Comparison of ENCODE assay signal across 15 mouse cellular contexts in the genomic region with DNA sequence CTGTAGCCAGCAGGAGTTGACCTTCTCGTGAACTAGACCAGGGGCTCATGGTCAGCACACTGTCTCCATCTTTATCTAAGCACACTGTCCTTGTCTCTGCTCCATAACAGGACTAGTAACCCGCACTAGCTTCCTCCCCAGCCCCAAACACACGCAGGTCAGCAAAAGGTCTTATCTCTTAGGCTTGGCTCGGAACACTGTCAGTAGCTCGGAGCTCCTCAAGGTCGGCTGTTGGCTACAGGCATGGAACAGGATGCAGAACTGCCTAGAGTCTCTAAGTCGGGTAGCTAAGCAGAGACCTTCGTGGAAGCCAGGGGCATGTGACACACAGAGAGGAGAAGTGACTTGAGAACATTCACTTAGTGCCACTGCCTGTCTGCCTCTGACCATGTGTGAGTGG. TPM values are rescaled to one million over a fixed set of nuclear protein-coding genes. Genes with fewer than 3 reads are reported as not detected.
A peak's percentile ranks its signal among the peaks of the same experiment; 100 is the strongest.
DNase-seq lines count a peak whose midpoint lies in the region; ATAC-seq lines count a peak whose summit lies in the region.
"Had no signal": no experiment of that assay in that cellular context is flagged by ENCODE, and none has a peak within 500 bp of the region (broad histone marks: within the 10 kb centered on the region; RNA-seq: fewer than 3 reads in every experiment).

No protein-coding gene starts in this region.

- WGBS in embryonic facial prominence, embryonic 13.5 days = 90% methylated on average over 8 of the region's 8 CpGs
- WGBS in embryonic facial prominence, embryonic 10.5 days = 91% methylated on average over 8 of the region's 8 CpGs
- WGBS in kidney, embryonic 14.5 days = 88% methylated on average over 8 of the region's 8 CpGs
- 30% methylated on average over 8 of the region's 8 CpGs for WGBS in liver, embryonic 15.5 days (ENCODE audit: insufficient replicate concordance)
- 90% methylated on average over 8 of the region's 8 CpGs for WGBS in forebrain, embryonic 16.5 days

- peaks cover 79% of the 10 kb centered on the region for H3K36me3 ChIP-seq in embryonic facial prominence, embryonic 13.5 days
- H3K36me3 ChIP-seq in embryonic facial prominence, embryonic 10.5 days (replicated peaks) = peaks cover 73% of the 10 kb centered on the region
- H3K36me3 ChIP-seq in kidney, embryonic 14.5 days (ENCODE audit: control insufficient read depth, insufficient read depth, low read length) = peaks cover 51% of the 10 kb centered on the region
- H3K36me3 ChIP-seq in liver, embryonic 15.5 days (replicated peaks) = peaks cover 40% of the 10 kb centered on the region; the same call in 1 of the 2 replicates
- no peaks in the 10 kb centered on the region for H3K36me3 ChIP-seq in forebrain, embryonic 16.5 days (ENCODE audit: control insufficient read depth, insufficient read depth)

- 0 out of 2 replicates have a peak overlapping the region, but pooled peaks have one; percentile 14 for H3K27ac ChIP-seq in embryonic facial prominence, embryonic 13.5 days
- H3K27ac ChIP-seq in embryonic facial prominence, embryonic 10.5 days (replicated peaks) = no peak overlapping the region
- H3K27ac ChIP-seq in kidney, embryonic 14.5 days (ENCODE audit: low read depth, low read length) = no peak overlapping the region
- H3K27ac ChIP-seq in liver, embryonic 15.5 days (replicated peaks) = no peak overlapping the region
- no peak overlapping the region for H3K27ac ChIP-seq in forebrain, embryonic 16.5 days (ENCODE audit: low read length)
- H3K27ac ChIP-seq: left cerebral cortex, adult 2 months; limb, embryonic 13.5 days had no signal

- peaks cover 38% of the 10 kb centered on the region for H3K4me1 ChIP-seq in embryonic facial prominence, embryonic 13.5 days
- H3K4me1 ChIP-seq in embryonic facial prominence, embryonic 10.5 days = peaks cover 34% of the 10 kb centered on the region
- H3K4me1 ChIP-seq in kidney, embryonic 14.5 days (ENCODE audit: control insufficient read depth, insufficient read depth, low read length) = peaks cover 18% of the 10 kb centered on the region
- peaks cover 57% of the 10 kb centered on the region for H3K4me1 ChIP-seq in liver, embryonic 15.5 days (replicated peaks)
- no peaks in the 10 kb centered on the region for H3K4me1 ChIP-seq in forebrain, embryonic 16.5 days (replicated peaks; ENCODE audit: control insufficient read depth, insufficient read depth, low read length)

- no peak for DNase-seq in embryonic facial prominence, embryonic 10.5 days (ENCODE audit: low spot score)
- DNase-seq in kidney, adult 9 months = peak; percentile 19
- DNase-seq in adrenal gland, postnatal 36 days = peak; percentile 79 to 80
- DNase-seq in spleen, adult 12 weeks (ENCODE audit: low spot score) = no peak
- DNase-seq: cerebellum, adult 8-10 months; kidney, postnatal 4 days; right cerebral cortex, postnatal 4 days had no signal

- H3K9me3 ChIP-seq in embryonic facial prominence, embryonic 13.5 days = no peaks in the 10 kb centered on the region
- no peaks in the 10 kb centered on the region for H3K9me3 ChIP-seq in embryonic facial prominence, embryonic 10.5 days
- no peaks in the 10 kb centered on the region for H3K9me3 ChIP-seq in kidney, embryonic 14.5 days (ENCODE audit: control insufficient read depth, low read length)
- H3K9me3 ChIP-seq in liver, embryonic 15.5 days (replicated peaks) = no peaks in the 10 kb centered on the region
- no peaks in the 10 kb centered on the region for H3K9me3 ChIP-seq in forebrain, embryonic 16.5 days (ENCODE audit: control insufficient read depth, low read length)
- H3K9me3 ChIP-seq: limb, embryonic 13.5 days had no signal

- no peak for ATAC-seq in embryonic facial prominence, embryonic 13.5 days (ENCODE audit: insufficient number of reproducible peaks, insufficient read depth, low FRiP score, low TSS enrichment, low read depth)
- ATAC-seq in kidney, embryonic 14.5 days (ENCODE audit: low FRiP score, low TSS enrichment) = no peak
- peak; percentile 22; the same call in 1 of the 2 replicates for ATAC-seq in liver, embryonic 15.5 days (ENCODE audit: insufficient read depth)
- no peak for ATAC-seq in forebrain, embryonic 16.5 days

- H3K4me3 ChIP-seq in embryonic facial prominence, embryonic 13.5 days = no peak overlapping the region
- H3K4me3 ChIP-seq in embryonic facial prominence, embryonic 10.5 days = no peak overlapping the region
- no peak overlapping the region for H3K4me3 ChIP-seq in kidney, embryonic 14.5 days (ENCODE audit: low read length)
- no peak overlapping the region for H3K4me3 ChIP-seq in liver, embryonic 15.5 days (replicated peaks)
- no peak overlapping the region for H3K4me3 ChIP-seq in forebrain, embryonic 16.5 days (replicated peaks; ENCODE audit: low read length)
- H3K4me3 ChIP-seq: left cerebral cortex, adult 2 months; limb, embryonic 13.5 days had no signal

- H3K27me3 ChIP-seq in embryonic facial prominence, embryonic 13.5 days = no peaks in the 10 kb centered on the region
- no peaks in the 10 kb centered on the region for H3K27me3 ChIP-seq in embryonic facial prominence, embryonic 10.5 days (replicated peaks; ENCODE audit: low read depth, poor library complexity, severe bottlenecking)
- no peaks in the 10 kb centered on the region for H3K27me3 ChIP-seq in kidney, embryonic 14.5 days (ENCODE audit: control insufficient read depth, insufficient read depth, low read length)
- no peaks in the 10 kb centered on the region for H3K27me3 ChIP-seq in liver, embryonic 15.5 days
- no peaks in the 10 kb centered on the region for H3K27me3 ChIP-seq in forebrain, embryonic 16.5 days (replicated peaks; ENCODE audit: control insufficient read depth, insufficient read depth, low read length)
- H3K27me3 ChIP-seq: limb, embryonic 13.5 days had no signal

- no peak overlapping the region for H3K9ac ChIP-seq in embryonic facial prominence, embryonic 13.5 days
- H3K9ac ChIP-seq in kidney, embryonic 14.5 days (ENCODE audit: low read depth, low read length) = no peak overlapping the region
- no peak overlapping the region for H3K9ac ChIP-seq in liver, embryonic 15.5 days
- H3K9ac ChIP-seq in forebrain, embryonic 16.5 days (replicated peaks; ENCODE audit: low read depth, low read length) = no peak overlapping the region
- H3K9ac ChIP-seq: limb, embryonic 13.5 days had no signal

- H3K4me2 ChIP-seq in embryonic facial prominence, embryonic 13.5 days = no peak overlapping the region
- H3K4me2 ChIP-seq in kidney, embryonic 14.5 days (replicated peaks; ENCODE audit: low read depth, low read length) = no peak overlapping the region
- H3K4me2 ChIP-seq in liver, embryonic 15.5 days = no peak overlapping the region
- H3K4me2 ChIP-seq in forebrain, embryonic 16.5 days (ENCODE audit: low read length) = no peak overlapping the region
- H3K4me2 ChIP-seq: limb, embryonic 13.5 days had no signal

RNA-seq across cellular contexts. Expression of gene Ifitm5, which starts 1.9 kb away (rescaled TPM):
- 32.4 and 56.7 TPM in 2 replicates for polyA plus RNA-seq in embryonic facial prominence, embryonic 13.5 days (2015; fragmentation: Nextera tagmentation; extraction: Ambion mirVana)
- 2.9 and 3.8 TPM in 2 replicates for polyA plus RNA-seq in embryonic facial prominence, embryonic 10.5 days (2016; fragmentation: Nextera tagmentation; extraction: Ambion mirVana)
- polyA plus RNA-seq in kidney, embryonic 14.5 days (2014; fragmentation: Nextera tagmentation; extraction: Ambion mirVana) = 2.2 and 2.6 TPM in 2 replicates
- 1 to 10 TPM in 1 of 2 experiments, under 1 TPM in 1; 0.63 to 1.7 TPM for total RNA-seq in adrenal gland, postnatal 36 days (2021)
- polyA plus RNA-seq in liver, embryonic 15.5 days (2015; fragmentation: Nextera tagmentation; extraction: Ambion mirVana) = 0.39 and 0.68 TPM in 2 replicates
- polyA plus RNA-seq in forebrain, embryonic 16.5 days (2015; fragmentation: Nextera tagmentation; extraction: Ambion mirVana) = 0.38 and 2.1 TPM in 2 replicates
- total RNA-seq: left cerebral cortex, adult 2 months had no signal

RNA-seq across cellular contexts. Expression of gene Pgghg, which starts 7.0 kb away (rescaled TPM):
- 25.1 and 25.7 TPM in 2 replicates for polyA plus RNA-seq in embryonic facial prominence, embryonic 13.5 days (2015; fragmentation: Nextera tagmentation; extraction: Ambion mirVana)
- 13.5 and 14.3 TPM in 2 replicates for polyA plus RNA-seq in embryonic facial prominence, embryonic 10.5 days (2016; fragmentation: Nextera tagmentation; extraction: Ambion mirVana)
- 15.9 and 20.5 TPM in 2 replicates for polyA plus RNA-seq in kidney, embryonic 14.5 days (2014; fragmentation: Nextera tagmentation; extraction: Ambion mirVana)
- total RNA-seq in adrenal gland, postnatal 36 days (2021) = 10 to 100 TPM; 35.8 to 38.1 TPM
- 6.0 and 6.6 TPM in 2 replicates for polyA plus RNA-seq in liver, embryonic 15.5 days (2015; fragmentation: Nextera tagmentation; extraction: Ambion mirVana)
- polyA plus RNA-seq in forebrain, embryonic 16.5 days (2015; fragmentation: Nextera tagmentation; extraction: Ambion mirVana) = 8.9 and 10.1 TPM in 2 replicates

RNA-seq across cellular contexts. Expression of gene Gm45717, which starts 7.6 kb away (rescaled TPM):
- polyA plus RNA-seq in embryonic facial prominence, embryonic 13.5 days (2015; fragmentation: Nextera tagmentation; extraction: Ambion mirVana) = 1.1 TPM in 1 of 2 replicates, not detected in the other
- 0.52 TPM in 1 of 2 replicates, not detected in the other for polyA plus RNA-seq in embryonic facial prominence, embryonic 10.5 days (2016; fragmentation: Nextera tagmentation; extraction: Ambion mirVana)
- polyA plus RNA-seq in kidney, embryonic 14.5 days (2014; fragmentation: Nextera tagmentation; extraction: Ambion mirVana) = not detected in 2 replicates
- not detected for total RNA-seq in adrenal gland, postnatal 36 days (2021)
- not detected in 2 replicates for polyA plus RNA-seq in liver, embryonic 15.5 days (2015; fragmentation: Nextera tagmentation; extraction: Ambion mirVana)
- not detected in 2 replicates for polyA plus RNA-seq in forebrain, embryonic 16.5 days (2015; fragmentation: Nextera tagmentation; extraction: Ambion mirVana)
- total RNA-seq: heart, postnatal 10 days; left cerebral cortex, adult 2 months had no signal
- polyA plus RNA-seq: limb, embryonic 13.5 days; stomach, embryonic 16.5 days had no signal

RNA-seq across cellular contexts. Expression of gene Ifitm2, which starts 7.6 kb away (rescaled TPM):
- polyA plus RNA-seq in embryonic facial prominence, embryonic 13.5 days (2015; fragmentation: Nextera tagmentation; extraction: Ambion mirVana) = 1,314 and 1,591 TPM in 2 replicates
- polyA plus RNA-seq in embryonic facial prominence, embryonic 10.5 days (2016; fragmentation: Nextera tagmentation; extraction: Ambion mirVana) = 602 and 668 TPM in 2 replicates
- 1,039 and 1,151 TPM in 2 replicates for polyA plus RNA-seq in kidney, embryonic 14.5 days (2014; fragmentation: Nextera tagmentation; extraction: Ambion mirVana)
- total RNA-seq in adrenal gland, postnatal 36 days (2021) = 100 to 1,000 TPM; 430 to 633 TPM
- 384 and 401 TPM in 2 replicates for polyA plus RNA-seq in liver, embryonic 15.5 days (2015; fragmentation: Nextera tagmentation; extraction: Ambion mirVana)
- 126 and 150 TPM in 2 replicates for polyA plus RNA-seq in forebrain, embryonic 16.5 days (2015; fragmentation: Nextera tagmentation; extraction: Ambion mirVana)

RNA-seq across cellular contexts. Expression of gene Ifitm1, which starts 18.9 kb away (rescaled TPM):
- 91.5 and 101 TPM in 2 replicates for polyA plus RNA-seq in embryonic facial prominence, embryonic 13.5 days (2015; fragmentation: Nextera tagmentation; extraction: Ambion mirVana)
- polyA plus RNA-seq in embryonic facial prominence, embryonic 10.5 days (2016; fragmentation: Nextera tagmentation; extraction: Ambion mirVana) = 8.7 and 13.4 TPM in 2 replicates
- 54.4 and 61.4 TPM in 2 replicates for polyA plus RNA-seq in kidney, embryonic 14.5 days (2014; fragmentation: Nextera tagmentation; extraction: Ambion mirVana)
- 1 to 10 TPM; 5.5 to 7.3 TPM for total RNA-seq in adrenal gland, postnatal 36 days (2021)
- 21.3 TPM in 2 replicates for polyA plus RNA-seq in liver, embryonic 15.5 days (2015; fragmentation: Nextera tagmentation; extraction: Ambion mirVana)
- polyA plus RNA-seq in forebrain, embryonic 16.5 days (2015; fragmentation: Nextera tagmentation; extraction: Ambion mirVana) = 9.0 and 11.2 TPM in 2 replicates

Comparison
In these comparisons a context has a peak if more than half of its experiments do, and no peak if none do; other contexts are left out.
1. DNase-seq: peak in kidney, adult 9 months (single experiment) and adrenal gland, postnatal 36 days (2 of 2); none in embryonic facial prominence, embryonic 10.5 days (single experiment) and spleen, adult 12 weeks (single experiment).